Mouse (Mus musculus) intestine, embryonic 15.5 days (tissue): ENCODE measurements around the gene Dalrd3. TPM values are rescaled to one million over a fixed set of nuclear protein-coding genes. Genes with fewer than 3 reads are reported as not detected.

ENCODE experiments used
- ATAC-seq: fragments of 200-750 bp; cut with Nextera tagmentation; 2 replicates; pipeline ENCODE4 v1.8.0; 2017; ENCODE audit warnings: moderate TSS enrichment, moderate library complexity
- H3K27ac ChIP-seq: fragments of 300-500 bp; sonication (generic); 2 replicates; pipeline ENCODE4 v1.5.1; 2015; ENCODE audit warnings: mild to moderate bottlenecking, inconsistent platforms
- H3K27me3 ChIP-seq: fragments of 300-500 bp; sonication (generic); replicated peaks from 2 replicates; pipeline ENCODE4 v1.6.1; 2015; ENCODE audit warnings: inconsistent platforms
- H3K36me3 ChIP-seq: fragments of 300-500 bp; sonication (generic); 2 replicates; pipeline ENCODE4 v1.6.1; 2015; ENCODE audit warnings: inconsistent platforms
- H3K4me1 ChIP-seq: fragments of 300-500 bp; sonication (generic); replicated peaks from 2 replicates; pipeline ENCODE4 v1.6.1; 2015; ENCODE audit warnings: inconsistent platforms
- H3K4me2 ChIP-seq: fragments of 300-500 bp; sonication (generic); replicated peaks from 2 replicates; pipeline ENCODE4 v1.6.1; 2015; ENCODE audit warnings: mild to moderate bottlenecking, inconsistent platforms
- H3K4me3 ChIP-seq: fragments of 300-500 bp; sonication (generic); replicated peaks from 2 replicates; pipeline ENCODE4 v1.5.1; 2015; ENCODE audit warnings: inconsistent platforms
- H3K9ac ChIP-seq: fragments of 300-500 bp; sonication (generic); 2 replicates; pipeline ENCODE4 v1.6.1; 2015; ENCODE audit warnings: inconsistent platforms
- H3K9me3 ChIP-seq: fragments of 300-500 bp; sonication (generic); 2 replicates; pipeline ENCODE4 v1.6.1; 2016; ENCODE audit warnings: inconsistent platforms
- WGBS: fragments of 180-500 bp; shearing (Covaris S2); methylation state at CpG from one replicate; pipeline ENCODE4 v1.1.7; 2015; 5-methylcytosine and 5-hydroxymethylcytosine counted together
- polyA plus RNA-seq: library from polyadenylated mRNA; unstranded; fragments of >200 nt; fragmentation: Nextera tagmentation; extraction: Ambion mirVana; gene quantifications from 2 replicates; pipeline ENCODE4 v1.2.1, GENCODE M21; 2015

Gene Dalrd3
- polyA plus RNA-seq, 1 experiment from 2014 or later, result 112 TPM

- Histone ChIP-seq H3K27ac (no peak overlapping the region), H3K4me3 (no peak overlapping the region), H3K4me2 (no peak overlapping the region), H3K9ac (no peak overlapping the region), H3K36me3 (peaks cover 40% of the 10 kb centered on the region), H3K9me3 (no peaks in the 10 kb centered on the region), H3K27me3 (no peaks in the 10 kb centered on the region), H3K4me1 (peaks cover 26% of the 10 kb centered on the region)
- ATAC-seq, result no peak
- 83% methylated on average over 37 of the region's 37 CpGs for WGBS
These were observed 5.9 kb downstream of the Dalrd3 start for GRCm38 (mm10) chr9:108575321-108576297.

- no peaks in the 10 kb centered on the region for H3K27me3 ChIP-seq
- no peak overlapping the region for H3K27ac ChIP-seq
- peak overlapping the region; percentile 72 for H3K4me3 ChIP-seq
- H3K9ac ChIP-seq, result 0 out of 2 replicates have a peak overlapping the region, but pooled peaks have one; percentile 83
- H3K9me3 ChIP-seq, result no peaks in the 10 kb centered on the region
- peaks cover 30% of the 10 kb centered on the region for H3K36me3 ChIP-seq
- WGBS, result 33% methylated on average over 6 of the region's 6 CpGs
- peaks cover 26% of the 10 kb centered on the region for H3K4me1 ChIP-seq
- H3K4me2 ChIP-seq, result peak overlapping the region; percentile 80
- ATAC-seq, result no peak
These were observed 7.3 kb downstream of the Dalrd3 start for GRCm38 (mm10) chr9:108577025-108577424.

GRCm38 (mm10) chr9:108577934-108578544 is 8.4 kb downstream of the Dalrd3 start:
- H3K9me3 ChIP-seq, result no peaks in the 10 kb centered on the region
- H3K4me2 ChIP-seq, result peak overlapping the region; percentile 80
- peaks cover 26% of the 10 kb centered on the region for H3K4me1 ChIP-seq
- peak; percentile 18 for ATAC-seq
- H3K27me3 ChIP-seq, result no peaks in the 10 kb centered on the region
- under 1% methylated on average over 24 of the region's 24 CpGs for WGBS
- H3K9ac ChIP-seq, result peak overlapping the region; percentile 83
- peak overlapping the region; percentile 72 for H3K4me3 ChIP-seq
- H3K36me3 ChIP-seq, result peaks cover 20% of the 10 kb centered on the region
- peak overlapping the region; percentile 92 for H3K27ac ChIP-seq

- ATAC-seq, result peak; percentile 98
These were observed 9.1 kb downstream of the Dalrd3 start, which contains the start of gene Wdr6 for GRCm38 (mm10) chr9:108578545-108579343. TSS of gene Wdr6 (minus strand) at chr9:108578739.

GRCm38 (mm10) chr9:108579344-108579690 is 9.6 kb downstream of the Dalrd3 start:
- Histone ChIP-seq H3K9ac (peak overlapping the region; percentile 83), H3K36me3 (peaks cover 9% of the 10 kb centered on the region; the same call in 1 of the 2 replicates), H3K27me3 (no peaks in the 10 kb centered on the region), H3K27ac (peak overlapping the region; percentile 92), H3K4me2 (peak overlapping the region; percentile 80), H3K4me3 (peak overlapping the region; percentile 72; the same call in 1 of the 2 replicates), H3K9me3 (no peaks in the 10 kb centered on the region), H3K4me1 (peaks cover 21% of the 10 kb centered on the region)
- ATAC-seq, result no peak; the same call in 1 of the 2 replicates
- WGBS, result 48% methylated on average over 5 of the region's 5 CpGs

More at GRCm38 (mm10) chr9:108578545-108579343, 9.1 kb downstream of the Dalrd3 start, which contains the start of gene Wdr6:
- peak within 1 kb of the TSS; percentile 80 for H3K4me2 ChIP-seq
- H3K36me3 ChIP-seq, result peaks cover 15% of the 10 kb centered on the region; the same call in 1 of the 2 replicates
- H3K4me3 ChIP-seq, result peak within 1 kb of the TSS; percentile 72
- H3K9ac ChIP-seq, result peak within 1 kb of the TSS; percentile 83
- H3K4me1 ChIP-seq, result peaks cover 26% of the 10 kb centered on the region
- H3K27ac ChIP-seq, result peak within 1 kb of the TSS; percentile 92
- no peaks in the 10 kb centered on the region for H3K9me3 ChIP-seq
- no peaks in the 10 kb centered on the region for H3K27me3 ChIP-seq
- WGBS, result 5% methylated on average over 51 of the region's 51 CpGs

- ATAC-seq, result peak; percentile 93
- WGBS, result 10% methylated on average over 14 of the region's 14 CpGs
- H3K9ac ChIP-seq, result no peak overlapping the region; the same call in 1 of the 2 replicates
- peak overlapping the region; percentile 52 for H3K4me2 ChIP-seq
- H3K27ac ChIP-seq, result peak overlapping the region; percentile 68
- no peaks in the 10 kb centered on the region for H3K9me3 ChIP-seq
- H3K36me3 ChIP-seq, result no peaks in the 10 kb centered on the region
- H3K4me1 ChIP-seq, result peaks cover 22% of the 10 kb centered on the region
- H3K27me3 ChIP-seq, result no peaks in the 10 kb centered on the region
- H3K4me3 ChIP-seq, result 0 out of 2 replicates have a peak overlapping the region, but pooled peaks have one; percentile 4
These were observed 18.0 kb downstream of the Dalrd3 start for GRCm38 (mm10) chr9:108587571-108588180.

GRCm38 (mm10) chr9:108589229-108589628 is 19.5 kb downstream of the Dalrd3 start:
- H3K36me3 ChIP-seq, result no peaks in the 10 kb centered on the region
- WGBS, result 60% methylated on average over 5 of the region's 5 CpGs
- no peaks in the 10 kb centered on the region for H3K9me3 ChIP-seq
- no peak for ATAC-seq
- H3K27me3 ChIP-seq, result no peaks in the 10 kb centered on the region
- H3K9ac ChIP-seq, result no peak overlapping the region
- H3K27ac ChIP-seq, result no peak overlapping the region
- no peak overlapping the region for H3K4me3 ChIP-seq
- H3K4me2 ChIP-seq, result no peak overlapping the region
- H3K4me1 ChIP-seq, result peaks cover 22% of the 10 kb centered on the region

GRCm38 (mm10) chr9:108591462-108591861 is 21.8 kb downstream of the Dalrd3 start:
- Histone ChIP-seq H3K9ac (no peak overlapping the region), H3K27me3 (no peaks in the 10 kb centered on the region), H3K4me3 (no peak overlapping the region), H3K27ac (no peak overlapping the region), H3K4me1 (peaks cover 22% of the 10 kb centered on the region), H3K36me3 (no peaks in the 10 kb centered on the region), H3K4me2 (no peak overlapping the region), H3K9me3 (no peaks in the 10 kb centered on the region)
- no peak for ATAC-seq
- whole genome bisulfite sequencing, result 88% methylated on average over 4 of the region's 4 CpGs

- Histone ChIP-seq H3K27ac (no peak overlapping the region), H3K4me1 (peaks cover 6% of the 10 kb centered on the region; the same call in 1 of the 2 replicates), H3K4me3 (no peak overlapping the region), H3K4me2 (no peak overlapping the region), H3K36me3 (no peaks in the 10 kb centered on the region), H3K9ac (no peak overlapping the region), H3K27me3 (no peaks in the 10 kb centered on the region), H3K9me3 (no peaks in the 10 kb centered on the region)
- 77% methylated on average over 3 of the region's 3 CpGs for WGBS
- ATAC-seq, result no peak
These were observed 24.7 kb downstream of the Dalrd3 start for GRCm38 (mm10) chr9:108594354-108594753.

GRCm38 (mm10) chr9:108596998-108597764 is 27.5 kb downstream of the Dalrd3 start, which contains the start of gene P4htm:
TSS of gene P4htm (minus strand) at chr9:108597667.
- WGBS, result 2% methylated on average over 68 of the region's 69 CpGs
- no peaks in the 10 kb centered on the region for H3K9me3 ChIP-seq
- H3K4me1 ChIP-seq, result peaks cover 6% of the 10 kb centered on the region; the same call in 1 of the 2 replicates

More at GRCm38 (mm10) chr9:108596998-108597764, 27.5 kb downstream of the Dalrd3 start, which contains the start of gene P4htm:
- peak within 1 kb of the TSS; percentile 62 for H3K9ac ChIP-seq
- peak within 1 kb of the TSS; percentile 83 for H3K4me2 ChIP-seq
- no peaks in the 10 kb centered on the region for H3K36me3 ChIP-seq
- peak; percentile 73 for ATAC-seq
- H3K4me3 ChIP-seq, result peak within 1 kb of the TSS; percentile 78
- no peaks in the 10 kb centered on the region for H3K27me3 ChIP-seq
- H3K27ac ChIP-seq, result no peak within 1 kb of the TSS
